Mouse (Mus musculus): Measurements from ENCODE around the gene Gm597. TPM values are rescaled to one million over a fixed set of nuclear protein-coding genes. Genes with fewer than 3 reads are reported as not detected.

Gm597 gene
- not detected in 2 replicates for polyA plus RNA-seq (2015; fragmentation: Nextera tagmentation; extraction: Ambion mirVana)

DNA sequence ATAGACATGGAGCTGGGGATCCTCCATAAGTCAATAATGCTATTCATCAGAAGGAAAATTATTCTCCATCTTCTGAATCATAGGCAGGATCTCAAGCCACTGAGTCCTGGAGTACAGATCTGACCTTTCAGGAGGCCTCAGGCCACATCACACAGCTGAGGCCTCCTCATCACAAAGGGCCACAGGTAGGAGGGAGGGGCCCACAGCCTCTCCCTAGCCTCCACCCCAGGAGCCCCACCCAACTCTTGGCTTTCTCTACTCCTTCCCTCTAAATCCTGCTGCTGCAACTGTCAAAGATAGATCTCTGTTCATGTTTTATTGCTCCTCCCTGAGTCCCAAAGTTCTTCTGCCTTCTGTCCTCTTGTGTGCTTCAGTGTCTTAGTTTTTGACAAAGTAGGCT is at the start of gene Gm597:
TSS of gene Gm597 (minus strand) at position 101 of the 400 bp plus-strand sequence.
- no peak within 1 kb of the TSS for H3K27ac ChIP-seq (replicated peaks)
- no peak within 1 kb of the TSS for H3K4me3 ChIP-seq
- H3K27me3 ChIP-seq (replicated peaks), result no peaks in the 10 kb centered on the region
- H3K4me2 ChIP-seq, result no peak within 1 kb of the TSS
- no peak for ATAC-seq (ENCODE audit: extremely low read depth, insufficient number of reproducible peaks, low FRiP score, low TSS enrichment)
- H3K9me3 ChIP-seq, result no peaks in the 10 kb centered on the region
- H3K9ac ChIP-seq, result no peak within 1 kb of the TSS
- no peaks in the 10 kb centered on the region for H3K36me3 ChIP-seq
- H3K4me1 ChIP-seq, result no peaks in the 10 kb centered on the region

DNA sequence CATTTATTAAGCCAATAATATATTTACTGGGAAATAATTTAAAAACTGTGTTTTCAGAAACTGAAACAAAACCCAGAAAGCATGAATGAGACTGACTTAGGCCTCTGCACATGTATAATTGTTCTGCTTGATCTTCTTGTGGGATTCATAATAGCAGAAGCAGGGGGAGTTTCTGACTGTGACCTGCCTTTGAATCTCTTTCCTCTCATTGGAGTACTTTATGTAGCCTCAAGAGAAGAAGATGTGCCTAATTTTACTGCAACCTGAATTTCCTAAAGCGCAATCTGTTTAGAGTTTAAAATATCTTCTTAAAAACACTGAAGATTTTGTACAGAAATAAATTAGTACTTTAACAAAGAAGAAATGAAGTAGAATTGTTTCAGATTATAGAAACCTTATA is 27.6 kb upstream of the Gm597 start:
- H3K9ac ChIP-seq, result no peak overlapping the region
- H3K4me3 ChIP-seq, result no peak overlapping the region
- no peak for ATAC-seq (ENCODE audit: extremely low read depth, insufficient number of reproducible peaks, low FRiP score, low TSS enrichment)
- H3K4me1 ChIP-seq, result no peaks in the 10 kb centered on the region
- no peaks in the 10 kb centered on the region for H3K36me3 ChIP-seq
- no peaks in the 10 kb centered on the region for H3K9me3 ChIP-seq
- H3K27me3 ChIP-seq (replicated peaks), result no peaks in the 10 kb centered on the region
- no peak overlapping the region for H3K4me2 ChIP-seq
- no peak overlapping the region for H3K27ac ChIP-seq (replicated peaks)
- 94% methylated on average over 1 of the region's 1 CpGs for WGBS

GRCm38 (mm10) chr1:28806618-28807017 is 26.6 kb upstream of the Gm597 start:
- Histone ChIP-seq H3K36me3 (no peaks in the 10 kb centered on the region), H3K27me3 (replicated peaks) (no peaks in the 10 kb centered on the region), H3K4me3 (no peak overlapping the region), H3K9ac (no peak overlapping the region), H3K27ac (replicated peaks) (no peak overlapping the region), H3K9me3 (no peaks in the 10 kb centered on the region), H3K4me1 (no peaks in the 10 kb centered on the region), H3K4me2 (no peak overlapping the region)
- ATAC-seq (ENCODE audit: extremely low read depth, insufficient number of reproducible peaks, low FRiP score, low TSS enrichment), result no peak

- 78% methylated on average over 14 of the region's 14 CpGs for WGBS
Measured at GRCm38 (mm10) chr1:28800881-28801280, 20.8 kb upstream of the Gm597 start.

More at GRCm38 (mm10) chr1:28800881-28801280, 20.8 kb upstream of the Gm597 start:
- no peaks in the 10 kb centered on the region for H3K27me3 ChIP-seq (replicated peaks)
- ATAC-seq (ENCODE audit: extremely low read depth, insufficient number of reproducible peaks, low FRiP score, low TSS enrichment), result no peak
- H3K4me2 ChIP-seq, result no peak overlapping the region
- no peak overlapping the region for H3K27ac ChIP-seq (replicated peaks)
- H3K4me3 ChIP-seq, result no peak overlapping the region
- H3K4me1 ChIP-seq, result no peaks in the 10 kb centered on the region
- H3K9ac ChIP-seq, result no peak overlapping the region
- H3K9me3 ChIP-seq, result no peaks in the 10 kb centered on the region
- no peaks in the 10 kb centered on the region for H3K36me3 ChIP-seq
